In genomic region chr8:86934841-86935240, GRCm38 (mm10) we compare ENCODE assay signal across 32 mouse cellular contexts. TPM values are rescaled to one million over a fixed set of nuclear protein-coding genes. Genes with fewer than 3 reads are reported as not detected.
A peak's percentile ranks its signal among the peaks of the same experiment; 100 is the strongest.
DNase-seq lines count a peak whose midpoint lies in the region; ATAC-seq and TF ChIP-seq lines count a peak whose summit lies in the region.
"Had no signal": no experiment of that assay in that cellular context is flagged by ENCODE, and none has a peak within 500 bp of the region (broad histone marks: within the 10 kb centered on the region; RNA-seq: fewer than 3 reads in every experiment).

No protein-coding gene starts in this region.

- no peaks in the 10 kb centered on the region; the same call in 1 of the 2 replicates for H3K9me3 ChIP-seq in forebrain, embryonic 10.5 days
- H3K9me3 ChIP-seq in forebrain, embryonic 12.5 days: no peaks in the 10 kb centered on the region
- H3K9me3 ChIP-seq: embryonic facial prominence, embryonic 10.5 days; embryonic facial prominence, embryonic 15.5 days; hindbrain, embryonic 13.5 days; kidney, embryonic 15.5 days; liver, embryonic 15.5 days; lung, embryonic 15.5 days; neural tube, embryonic 13.5 days had no signal

- H3K36me3 ChIP-seq in forebrain, embryonic 10.5 days (replicated peaks): no peaks in the 10 kb centered on the region
- H3K36me3 ChIP-seq in forebrain, embryonic 12.5 days (replicated peaks): no peaks in the 10 kb centered on the region
- H3K36me3 ChIP-seq in liver, adult 2 months (ENCODE audit: control insufficient read depth, insufficient read depth, low read length): no peaks in the 10 kb centered on the region
- H3K36me3 ChIP-seq: embryonic facial prominence, embryonic 10.5 days; embryonic facial prominence, embryonic 15.5 days; hindbrain, embryonic 13.5 days; kidney, embryonic 15.5 days; liver, embryonic 15.5 days; lung, embryonic 15.5 days; neural tube, embryonic 13.5 days had no signal

- ATAC-seq in forebrain, embryonic 12.5 days (ENCODE audit: low FRiP score): no peak
- ATAC-seq: activated CD4-positive, CD25-positive, alpha-beta regulatory T cell, adult 4 months; forebrain, embryonic 16.5 days had no signal

- no peak for DNase-seq in forebrain, embryonic 10.5 days (ENCODE audit: extremely low spot score, low spot score)
- peak; percentile 36 for DNase-seq in liver, adult 2 months (ENCODE audit: extremely low read depth, low read depth, low spot score)
- DNase-seq in liver (no peak), adipocyte (ENCODE audit: low spot score) (peak; percentile 31)
- peak; percentile 32 for DNase-seq in brain, embryonic 14.5 days (ENCODE audit: low read depth)
- no peak for DNase-seq in adrenal gland, adult 2 months
- DNase-seq: adrenal gland, postnatal 10 days; B cell, adult 2 months; cerebellum, adult 8-10 months; cerebellum, postnatal 36 days; gastrocnemius, adult 2 months; gastrocnemius, postnatal 36 days; heart, adult 18-20 months; heart, postnatal 36 days; kidney, adult 18-20 months; kidney, postnatal 36 days; left cerebral cortex, postnatal 4 days; right cerebral cortex, postnatal 4 days; thymus, adult 18-20 months; thymus, postnatal 25 days had no signal

- 54% methylated on average over 5 of the region's 5 CpGs for WGBS in forebrain, embryonic 10.5 days
- WGBS in forebrain, embryonic 12.5 days: 52% methylated on average over 5 of the region's 5 CpGs
- 39% methylated on average over 5 of the region's 5 CpGs for WGBS in liver, adult 2 months

- no peak overlapping the region for H3K4me3 ChIP-seq in forebrain, embryonic 10.5 days
- no peak overlapping the region for H3K4me3 ChIP-seq in forebrain, embryonic 12.5 days (replicated peaks)
- no peak overlapping the region for H3K4me3 ChIP-seq in liver, adult 2 months (ENCODE audit: insufficient read depth, low read depth, low read length)
- H3K4me3 ChIP-seq: embryonic facial prominence, embryonic 10.5 days; embryonic facial prominence, embryonic 15.5 days; hindbrain, embryonic 13.5 days; kidney, embryonic 15.5 days; liver, embryonic 15.5 days; lung, embryonic 15.5 days; neural tube, embryonic 13.5 days had no signal

- no peak for TF ChIP-seq CTCF in liver, adult 2 months (IDR thresholded peaks at IDR 0.05; ENCODE audit: low read depth, low read length)
- no peak for TF ChIP-seq CTCF in brain, embryonic 14.5 days (IDR thresholded peaks at IDR 0.05; ENCODE audit: borderline replicate concordance, extremely low read depth, insufficient read depth, insufficient read length)

- H3K79me2 ChIP-seq in liver, adult 2 months (ENCODE audit: control insufficient read depth, insufficient read depth, low read length): no peaks in the 10 kb centered on the region

- H3K27me3 ChIP-seq in forebrain, embryonic 10.5 days (ENCODE audit: poor library complexity, severe bottlenecking): no peaks in the 10 kb centered on the region
- H3K27me3 ChIP-seq in forebrain, embryonic 12.5 days: no peaks in the 10 kb centered on the region
- H3K27me3 ChIP-seq in liver, adult 2 months (ENCODE audit: control insufficient read depth, insufficient read depth, low read length): no peaks in the 10 kb centered on the region
- H3K27me3 ChIP-seq: embryonic facial prominence, embryonic 15.5 days; kidney, embryonic 15.5 days; liver, embryonic 15.5 days; lung, embryonic 15.5 days; neural tube, embryonic 13.5 days had no signal

- peaks cover 17% of the 10 kb centered on the region for H3K4me1 ChIP-seq in forebrain, embryonic 10.5 days
- H3K4me1 ChIP-seq in forebrain, embryonic 12.5 days: no peaks in the 10 kb centered on the region
- peaks cover 7% of the 10 kb centered on the region for H3K4me1 ChIP-seq in liver, adult 2 months (ENCODE audit: control insufficient read depth, insufficient read depth, low read length)
- H3K4me1 ChIP-seq: embryonic facial prominence, embryonic 15.5 days; kidney, embryonic 15.5 days; liver, embryonic 15.5 days; lung, embryonic 15.5 days had no signal

- peak overlapping the region; percentile 54; the same call in 1 of the 2 replicates for H3K27ac ChIP-seq in forebrain, embryonic 10.5 days
- H3K27ac ChIP-seq in forebrain, embryonic 12.5 days: no peak overlapping the region
- H3K27ac ChIP-seq in liver, adult 2 months (replicated peaks; ENCODE audit: insufficient read depth, low read depth, low read length): no peak overlapping the region
- H3K27ac ChIP-seq: embryonic facial prominence, embryonic 10.5 days; embryonic facial prominence, embryonic 15.5 days; gastrocnemius, adult 2 months; hindbrain, embryonic 13.5 days; kidney, embryonic 15.5 days; liver, embryonic 15.5 days; lung, embryonic 15.5 days; neural tube, embryonic 13.5 days; stomach, postnatal 0 days had no signal

- TF ChIP-seq POLR2A in liver, adult 2 months (IDR thresholded peaks at IDR 0.05; ENCODE audit: extremely low read depth, insufficient read depth, low read length): no peak
- no peak for TF ChIP-seq POLR2A in brain, embryonic 14.5 days (IDR thresholded peaks at IDR 0.05; ENCODE audit: borderline replicate concordance, extremely low read depth, insufficient read depth, insufficient read length, poor library complexity, severe bottlenecking)

- no peak overlapping the region for H3K4me2 ChIP-seq in forebrain, embryonic 12.5 days
- H3K4me2 ChIP-seq: embryonic facial prominence, embryonic 15.5 days; heart, embryonic 11.5 days; lung, embryonic 15.5 days had no signal

- H3K9ac ChIP-seq in forebrain, embryonic 12.5 days: no peak overlapping the region
- no peak overlapping the region for H3K9ac ChIP-seq in liver, adult 2 months (ENCODE audit: low read depth, low read length)
- H3K9ac ChIP-seq: embryonic facial prominence, embryonic 15.5 days; hindbrain, embryonic 13.5 days; kidney, embryonic 15.5 days; liver, embryonic 15.5 days; lung, embryonic 15.5 days had no signal

RNA-seq across cellular contexts. Expression of gene N4bp1, which starts 49.8 kb away (rescaled TPM):
- polyA plus RNA-seq in forebrain, embryonic 10.5 days (2016; fragmentation: Nextera tagmentation; extraction: Ambion mirVana): 9.5 and 10.6 TPM in 2 replicates
- 12.4 and 12.7 TPM in 2 replicates for polyA plus RNA-seq in forebrain, embryonic 12.5 days (2016; fragmentation: Nextera tagmentation; extraction: Ambion mirVana)
- 3.5 and 4.4 TPM in 2 replicates for total RNA-seq in liver, adult 2 months (2014; rRNA removed)
- polyA plus RNA-seq in liver, adult 2 months (2012; rRNA removed): 4.3 and 5.1 TPM in 2 replicates
- polyA plus RNA-seq in brain, embryonic 14.5 days (2012; rRNA removed): 14.3 and 23.5 TPM in 2 replicates
- 10 to 100 TPM; 23.2 to 45.6 TPM for total RNA-seq in adrenal gland, adult 2 months (2021)
- polyA plus RNA-seq in adrenal gland, adult 2 months (2012; rRNA removed): 13.2 and 19.9 TPM in 2 replicates

Comparison
In these comparisons a context has a peak if more than half of its experiments do, and no peak if none do; other contexts are left out.
1. DNase-seq: peak in liver, adult 2 months (single experiment), adipocyte (single experiment) and brain, embryonic 14.5 days (single experiment); none in forebrain, embryonic 10.5 days (single experiment), liver (single experiment) and adrenal gland, adult 2 months (single experiment).